Comparison of ENCODE assay signal across 20 mouse cellular contexts in the genomic region with DNA sequence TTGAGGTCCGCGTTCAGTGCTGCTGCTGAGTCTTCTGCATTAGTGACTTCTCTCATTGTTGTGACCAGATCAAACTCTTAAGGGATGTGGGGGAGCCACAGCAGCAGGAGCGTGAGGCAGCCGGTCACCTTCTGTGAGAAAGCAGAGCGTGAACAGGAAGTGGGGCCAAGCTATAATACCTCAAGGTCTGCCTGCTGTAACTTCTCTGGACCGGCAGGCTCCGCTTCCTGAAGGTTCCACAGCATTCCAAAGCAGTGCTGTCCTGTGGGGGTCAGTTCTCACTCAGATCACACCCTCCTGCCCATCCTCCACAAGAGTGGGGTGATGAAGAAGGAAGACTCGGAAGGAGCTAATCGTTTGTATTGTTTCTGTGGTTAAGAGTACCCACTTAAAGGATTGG. TPM values are rescaled to one million over a fixed set of nuclear protein-coding genes. Genes with fewer than 3 reads are reported as not detected.
DNase-seq lines count a peak whose midpoint lies in the region; ATAC-seq lines count a peak whose summit lies in the region.
"Had no signal": no experiment of that assay in that cellular context is flagged by ENCODE, and none has a peak within 500 bp of the region (broad histone marks: within the 10 kb centered on the region; RNA-seq: fewer than 3 reads in every experiment).

No protein-coding gene starts in this region.

- H3K4me1 ChIP-seq in heart, embryonic 10.5 days = peaks cover 13% of the 10 kb centered on the region
- peaks cover 29% of the 10 kb centered on the region for H3K4me1 ChIP-seq in intestine, embryonic 16.5 days (ENCODE audit: control insufficient read depth, insufficient read depth, low read length)
- H3K4me1 ChIP-seq: liver, embryonic 15.5 days had no signal

- 63% methylated on average over 9 of the region's 9 CpGs for WGBS in heart, embryonic 10.5 days
- 49% methylated on average over 9 of the region's 9 CpGs for WGBS in intestine, embryonic 16.5 days

- 0 out of 2 replicates have a peak overlapping the region, but pooled peaks have one; percentile 16 for H3K27ac ChIP-seq in heart, embryonic 10.5 days
- peak overlapping the region; percentile 3 for H3K27ac ChIP-seq in intestine, embryonic 16.5 days (ENCODE audit: low read length)
- H3K27ac ChIP-seq: embryonic facial prominence, embryonic 10.5 days; heart, adult 2 months; limb, embryonic 15.5 days; liver, embryonic 15.5 days had no signal

- H3K36me3 ChIP-seq in heart, embryonic 10.5 days = no peaks in the 10 kb centered on the region
- H3K36me3 ChIP-seq in intestine, embryonic 16.5 days (ENCODE audit: control insufficient read depth, insufficient read depth, low read length) = no peaks in the 10 kb centered on the region
- H3K36me3 ChIP-seq: embryonic facial prominence, embryonic 10.5 days; limb, embryonic 15.5 days; liver, embryonic 15.5 days had no signal

- no peaks in the 10 kb centered on the region for H3K9me3 ChIP-seq in heart, embryonic 10.5 days
- no peaks in the 10 kb centered on the region for H3K9me3 ChIP-seq in intestine, embryonic 16.5 days (ENCODE audit: control insufficient read depth, low read length)
- H3K9me3 ChIP-seq: embryonic facial prominence, embryonic 10.5 days; limb, embryonic 15.5 days; liver, embryonic 15.5 days had no signal

- intact Hi-C loops in left cerebral cortex, postnatal 14 days (cut with DNase I) = no loop called here

- no peak overlapping the region for H3K4me2 ChIP-seq in intestine, embryonic 16.5 days (ENCODE audit: low read depth, low read length)
- H3K4me2 ChIP-seq: limb, embryonic 15.5 days; liver, embryonic 15.5 days had no signal

- no peak for DNase-seq in heart, embryonic 10.5 days (ENCODE audit: low spot score)
- DNase-seq in heart, adult 8-10 months (ENCODE audit: low spot score) = no peak
- DNase-seq in kidney, adult 8-10 months = peak; percentile 37 to 41
- DNase-seq in kidney, postnatal 25 days = peak; percentile 36 to 71
- DNase-seq in MN1 (ENCODE audit: low spot score) = no peak
- DNase-seq in left cerebral cortex, postnatal 14 days (ENCODE audit: low spot score in 2 of 2) = no peak
- no peak for DNase-seq in urinary bladder, postnatal 14 days (ENCODE audit: low spot score)
- DNase-seq: adrenal gland, adult 2 months; B cell, adult 2 months; cerebellum, adult 8-10 months; gastrocnemius, postnatal 14 days; heart, adult 2 months; layer of hippocampus, adult 9-11 months; lung, postnatal 4 days had no signal

- no peak overlapping the region for H3K4me3 ChIP-seq in heart, embryonic 10.5 days
- H3K4me3 ChIP-seq in intestine, embryonic 16.5 days (ENCODE audit: low read length) = no peak overlapping the region
- H3K4me3 ChIP-seq: embryonic facial prominence, embryonic 10.5 days; heart, adult 2 months; limb, embryonic 15.5 days; liver, embryonic 15.5 days had no signal

- H3K27me3 ChIP-seq in heart, embryonic 10.5 days (ENCODE audit: insufficient read depth, poor library complexity, severe bottlenecking) = 0 out of 2 replicates have a peak, but pooled peaks cover 9% of the 10 kb centered on the region
- H3K27me3 ChIP-seq in intestine, embryonic 16.5 days (replicated peaks; ENCODE audit: control insufficient read depth, insufficient read depth, low read length) = no peaks in the 10 kb centered on the region
- H3K27me3 ChIP-seq: liver, embryonic 15.5 days had no signal

- 0 out of 2 replicates have a peak overlapping the region, but pooled peaks have one; percentile 30 for H3K9ac ChIP-seq in intestine, embryonic 16.5 days (ENCODE audit: low read depth, low read length)
- H3K9ac ChIP-seq: limb, embryonic 15.5 days; liver, embryonic 15.5 days had no signal

- ATAC-seq in intestine, embryonic 16.5 days = no peak

RNA-seq across cellular contexts. Expression of a gene that starts 10.5 kb away (rescaled TPM):
- 0.09 and 0.15 TPM in 2 replicates for polyA plus RNA-seq in heart, embryonic 10.5 days (2016; fragmentation: Nextera tagmentation; extraction: Ambion mirVana)
- total RNA-seq in heart, adult 8-10 months (2022) = 1 to 10 TPM in 3 of 4 experiments, under 1 TPM in 1; 0.78 to 2.1 (median 1.2) TPM
- polyA plus RNA-seq in intestine, embryonic 16.5 days (2015; fragmentation: Nextera tagmentation; extraction: Ambion mirVana) = 2.8 and 3.8 TPM in 2 replicates
- total RNA-seq in left cerebral cortex, postnatal 14 days (2021) = 1 to 10 TPM; 1.5 to 2.2 TPM
- total RNA-seq: common myeloid progenitor, adult 5-6 weeks; hematopoietic stem cell, adult 5-6 weeks had no signal

RNA-seq across cellular contexts. Expression of a gene that starts 22.6 kb away (rescaled TPM):
- 0.17 and 0.44 TPM in 2 replicates for polyA plus RNA-seq in heart, embryonic 10.5 days (2016; fragmentation: Nextera tagmentation; extraction: Ambion mirVana)
- under 1 TPM; 0.49 to 0.90 (median 0.64) TPM for total RNA-seq in heart, adult 8-10 months (2022)
- 0.10 TPM in 2 replicates for polyA plus RNA-seq in intestine, embryonic 16.5 days (2015; fragmentation: Nextera tagmentation; extraction: Ambion mirVana)
- 10 to 100 TPM; 80.3 to 83.2 TPM for total RNA-seq in left cerebral cortex, postnatal 14 days (2021)
- total RNA-seq: common myeloid progenitor, adult 5-6 weeks; hematopoietic stem cell, adult 5-6 weeks had no signal

Comparison
In these comparisons a context has a peak if more than half of its experiments do, and no peak if none do; other contexts are left out.
1. DNase-seq: peak in kidney, adult 8-10 months (2 of 2) and kidney, postnatal 25 days (2 of 2); none in heart, embryonic 10.5 days (single experiment), heart, adult 8-10 months (single experiment), MN1 (single experiment), left cerebral cortex, postnatal 14 days (0 of 2) and urinary bladder, postnatal 14 days (single experiment).
2. RNA of a gene that starts 22.6 kb away (total RNA-seq): 80.3 to 83.2 TPM in left cerebral cortex, postnatal 14 days; 0.49 to 0.90 TPM in heart, adult 8-10 months; every median in the first group is over 10 times any median in the second.